Mouse (Mus musculus): ENCODE measurements around the gene Slc22a15. TPM values are rescaled to one million over a fixed set of nuclear protein-coding genes. Genes with fewer than 3 reads are reported as not detected.

The Slc22a15 gene
- total RNA-seq, 2 experiments from 2014 or later: 17.2 to 33.2 TPM

DNA sequence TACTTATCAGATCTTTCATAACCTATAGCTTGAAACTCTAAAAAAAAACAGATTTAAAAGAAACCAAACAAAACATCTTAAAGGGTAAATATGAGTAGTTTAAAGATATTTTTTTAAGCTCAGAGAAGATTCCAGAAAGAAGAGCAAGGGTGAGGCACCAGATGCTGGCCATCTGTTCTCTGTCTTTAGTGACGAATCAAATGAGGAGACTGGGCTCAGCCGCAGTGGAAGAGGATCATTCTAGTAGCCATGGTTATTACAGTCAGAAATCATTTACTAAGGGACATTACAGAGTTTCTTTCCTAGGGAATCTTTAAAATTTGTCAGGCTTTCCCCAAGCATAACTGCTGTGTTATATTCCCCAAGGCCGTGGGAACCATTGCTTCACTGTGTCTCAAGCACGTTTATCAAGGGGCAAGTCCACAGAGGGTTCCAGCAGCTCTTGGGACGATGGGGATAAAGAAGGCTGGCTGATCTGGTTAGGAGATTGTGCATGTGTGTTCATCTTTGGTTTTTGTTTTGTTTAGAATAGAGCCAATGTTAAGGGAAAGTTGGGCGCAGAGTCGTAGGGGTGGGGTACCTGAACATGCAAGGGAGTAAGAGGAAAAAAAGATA, 51.1 kb downstream of the Slc22a15 start:
- ATAC-seq (ENCODE audit: poor library complexity, severe bottlenecking): no peak

GRCm38 (mm10) chr3:101871951-101872350, 52.3 kb downstream of the Slc22a15 start:
- no peak for ATAC-seq (ENCODE audit: poor library complexity, severe bottlenecking)

DNA sequence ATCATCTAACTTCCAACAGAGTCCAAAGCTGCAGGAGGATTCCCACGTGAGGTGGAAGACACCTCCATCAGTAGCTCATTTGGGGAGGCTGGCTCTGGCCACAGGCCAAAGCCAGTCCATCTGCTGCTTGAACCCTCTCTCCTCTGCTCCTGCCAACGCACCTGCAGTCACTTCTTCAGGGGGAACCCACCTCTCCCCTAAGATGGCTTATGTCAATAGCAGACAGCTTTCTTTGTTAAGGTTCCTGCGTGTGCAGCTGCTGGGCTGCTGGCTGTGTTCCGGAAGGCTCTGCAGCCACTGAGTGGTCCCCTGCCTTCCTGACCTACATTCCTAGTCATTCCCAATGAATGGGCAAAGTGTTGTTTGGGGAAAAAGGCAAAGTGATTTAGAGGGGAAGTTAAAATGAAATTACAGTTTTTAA, 57.2 kb downstream of the Slc22a15 start:
- no peak for ATAC-seq (ENCODE audit: poor library complexity, severe bottlenecking)

- no peak for ATAC-seq (ENCODE audit: poor library complexity, severe bottlenecking)
These were observed 62.4 kb downstream of the Slc22a15 start for GRCm38 (mm10) chr3:101861856-101862255.

DNA sequence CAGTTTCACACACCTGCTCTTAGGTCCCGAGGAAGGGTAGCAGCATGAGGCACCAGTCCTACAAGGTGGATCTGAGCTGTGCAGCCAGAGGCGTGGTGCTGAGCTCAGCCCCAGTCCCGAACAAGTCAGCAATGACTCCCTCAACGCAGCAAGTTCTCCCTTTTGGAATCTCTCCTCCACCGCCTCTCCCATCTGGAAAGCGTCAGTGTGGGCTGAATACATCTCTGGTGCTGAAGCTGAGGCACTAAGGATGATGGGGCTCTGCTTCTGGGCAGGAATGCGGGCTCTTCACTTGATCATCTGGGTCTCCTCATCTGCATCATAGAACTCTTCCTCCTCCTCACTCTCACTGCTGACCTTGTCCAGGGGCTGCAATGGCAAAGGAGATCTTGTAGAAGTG, 64.1 kb downstream of the Slc22a15 start:
- ATAC-seq (ENCODE audit: poor library complexity, severe bottlenecking): no peak

DNA sequence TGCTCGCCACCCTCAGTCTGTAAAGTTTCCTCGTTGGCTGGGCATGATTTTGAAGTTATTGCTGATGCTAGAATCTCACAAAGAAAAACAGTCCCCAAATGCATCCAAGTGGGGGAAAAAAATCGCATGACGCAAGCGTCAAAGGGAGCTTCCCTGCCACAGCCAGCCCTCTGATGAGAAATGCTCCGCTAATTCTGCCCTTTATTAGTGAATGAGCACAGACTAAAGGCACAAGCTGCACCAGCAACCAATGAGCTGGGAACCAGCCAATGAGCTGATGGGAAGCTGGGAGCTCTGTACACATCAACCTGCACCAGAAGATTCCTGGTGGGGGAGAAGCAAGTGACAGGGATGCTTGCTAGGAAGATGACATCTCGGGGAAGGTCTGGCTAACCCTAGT, 64.5 kb downstream of the Slc22a15 start:
- ATAC-seq (ENCODE audit: poor library complexity, severe bottlenecking): no peak

DNA sequence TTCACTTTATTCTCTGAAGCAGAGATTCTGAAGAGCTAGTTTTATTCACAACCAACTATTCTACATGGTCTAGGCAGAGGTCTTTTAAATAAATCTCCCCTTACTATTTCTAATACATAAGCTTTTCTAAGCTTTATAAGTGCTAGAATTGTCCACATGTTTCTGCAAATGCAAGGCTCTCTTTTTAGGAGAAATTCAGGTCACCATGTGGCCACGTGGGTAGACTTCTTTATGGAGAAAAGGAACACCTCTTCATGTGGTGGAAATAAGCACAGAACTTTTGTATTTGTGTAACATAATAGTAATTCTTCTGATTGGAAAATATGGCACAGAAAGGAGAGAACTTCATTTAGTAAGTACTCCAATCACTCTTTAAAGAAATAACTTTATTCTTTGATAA, 70.2 kb downstream of the Slc22a15 start:
- no peak for ATAC-seq (ENCODE audit: poor library complexity, severe bottlenecking)

- no peak for ATAC-seq (ENCODE audit: poor library complexity, severe bottlenecking)
These were observed 72.9 kb downstream of the Slc22a15 start for GRCm38 (mm10) chr3:101851363-101851762.

- ATAC-seq (ENCODE audit: poor library complexity, severe bottlenecking): no peak
These were observed 75.4 kb downstream of the Slc22a15 start, which contains the start of gene Mab21l3 for GRCm38 (mm10) chr3:101848816-101849215. Gene Mab21l3, minus strand, starts transcription at chr3:101848959.

- no peak for ATAC-seq (ENCODE audit: poor library complexity, severe bottlenecking)
These were observed 78.2 kb downstream of the Slc22a15 start for GRCm38 (mm10) chr3:101846096-101846495.

DNA sequence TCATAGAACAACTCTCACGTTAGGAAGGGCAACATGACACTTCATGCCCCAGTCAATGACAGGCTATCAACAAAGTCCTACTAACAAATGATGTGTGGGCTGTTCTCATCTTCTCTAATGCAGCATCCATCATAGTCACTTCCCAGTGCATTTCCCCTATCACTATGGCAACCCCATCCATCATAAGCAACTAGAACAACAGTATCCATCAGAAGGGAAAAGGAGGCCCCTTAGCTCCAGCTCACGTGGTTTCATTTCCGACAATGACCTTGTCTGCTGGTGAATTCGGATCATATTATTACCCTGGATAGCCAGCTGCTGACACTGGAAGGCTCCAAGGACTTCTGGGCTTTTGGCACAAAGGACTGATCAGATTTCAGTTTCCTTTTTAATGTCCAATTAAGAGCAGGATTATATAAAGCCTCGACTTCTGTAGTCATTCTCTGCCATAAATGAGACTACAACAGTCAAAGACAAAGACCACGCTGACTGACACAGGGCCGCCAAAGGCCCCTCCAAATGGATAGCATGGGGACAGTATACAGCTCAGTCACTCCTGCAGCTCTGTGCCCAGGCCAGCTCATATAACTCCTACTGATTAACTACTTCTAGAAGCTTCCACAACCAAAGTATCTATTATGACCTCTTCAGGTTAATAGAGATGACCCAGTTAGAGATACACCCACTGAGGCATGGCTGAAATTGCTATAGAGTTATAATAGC, 81.7 kb downstream of the Slc22a15 start:
- ATAC-seq (ENCODE audit: poor library complexity, severe bottlenecking): no peak

GRCm38 (mm10) chr3:101839327-101839726, 84.9 kb downstream of the Slc22a15 start:
- ATAC-seq (ENCODE audit: poor library complexity, severe bottlenecking): no peak

- no peak for ATAC-seq (ENCODE audit: poor library complexity, severe bottlenecking)
These were observed 87.3 kb downstream of the Slc22a15 start for GRCm38 (mm10) chr3:101836971-101837370.

DNA sequence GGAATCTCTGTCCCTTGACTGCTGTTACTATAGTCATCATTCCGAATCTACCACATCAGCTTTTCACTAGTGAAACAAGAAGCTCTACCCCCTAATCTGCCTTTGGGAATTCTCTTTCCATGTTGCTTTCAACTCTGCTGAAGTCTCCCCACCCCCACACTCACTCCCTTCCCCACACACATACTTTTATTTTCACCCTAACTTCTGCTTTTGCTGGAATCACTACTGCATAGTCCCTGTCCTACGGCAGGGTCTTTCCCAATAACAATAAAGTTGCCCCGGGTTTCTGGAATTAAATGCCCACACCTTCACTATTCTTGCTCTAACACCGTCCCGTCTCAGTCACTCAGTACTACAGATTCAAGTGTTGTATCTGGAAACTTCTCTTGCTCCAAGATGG, 87.7 kb downstream of the Slc22a15 start:
- peak; percentile 67 for ATAC-seq (ENCODE audit: poor library complexity, severe bottlenecking)

GRCm38 (mm10) chr3:101836045-101836444, 88.2 kb downstream of the Slc22a15 start:
- peak; percentile 49 for ATAC-seq (ENCODE audit: poor library complexity, severe bottlenecking)

GRCm38 (mm10) chr3:101831189-101831858, 92.9 kb downstream of the Slc22a15 start:
- no peak for ATAC-seq (ENCODE audit: poor library complexity, severe bottlenecking)

DNA sequence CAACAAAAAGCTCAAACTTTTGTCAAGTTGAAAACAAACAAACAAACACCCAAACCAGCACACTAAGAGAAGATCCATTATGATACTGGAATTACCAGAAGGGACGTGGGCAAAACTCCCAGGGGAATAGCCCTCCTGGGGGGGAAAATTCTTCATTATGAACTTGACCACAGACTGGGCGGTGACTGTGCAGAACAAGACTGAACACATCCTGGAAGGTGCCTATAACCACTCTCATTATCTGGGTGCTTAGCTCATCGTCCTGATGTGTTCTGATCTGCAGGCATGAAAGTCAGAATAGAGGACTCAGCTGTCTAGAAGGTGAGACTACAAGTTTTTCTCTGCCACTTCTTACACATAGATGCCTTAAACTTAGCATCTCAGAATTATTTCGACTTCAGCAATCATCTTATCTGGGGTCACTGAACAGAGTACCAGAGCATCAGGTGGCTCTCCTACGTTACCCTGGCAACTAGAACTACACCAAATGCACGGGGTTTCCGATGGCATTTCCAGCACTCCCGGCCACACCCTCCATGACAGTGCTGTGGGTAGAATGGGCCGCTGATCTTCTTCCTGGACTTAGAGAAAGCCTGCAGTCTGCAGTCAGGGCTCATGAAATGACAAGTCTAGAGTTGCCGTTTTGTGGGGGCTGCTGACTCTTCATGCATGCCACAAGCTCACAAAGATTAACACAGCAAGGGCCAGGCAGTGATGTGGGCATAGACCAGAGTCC, 94.2 kb downstream of the Slc22a15 start:
- ATAC-seq (ENCODE audit: poor library complexity, severe bottlenecking): no peak

DNA sequence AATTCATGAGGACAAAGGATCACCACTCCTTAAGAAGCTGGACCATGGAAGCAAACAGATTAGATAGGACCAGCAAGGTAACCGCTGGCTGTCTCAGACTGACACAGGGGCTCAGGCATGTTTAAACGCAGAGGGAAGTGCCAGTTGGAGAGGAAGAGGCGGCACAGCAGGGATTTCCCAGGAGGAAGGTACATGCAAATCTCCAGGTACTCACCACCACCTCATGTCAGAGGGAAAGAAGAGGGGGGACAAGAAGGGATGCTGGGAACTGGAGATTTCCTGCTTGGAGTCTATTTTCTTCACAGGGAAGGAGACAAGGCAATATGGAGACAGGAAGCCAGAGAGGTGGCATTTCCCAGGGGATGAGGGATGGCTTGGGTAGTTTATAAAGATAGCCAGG, 95.7 kb downstream of the Slc22a15 start:
- no peak for ATAC-seq (ENCODE audit: poor library complexity, severe bottlenecking)

DNA sequence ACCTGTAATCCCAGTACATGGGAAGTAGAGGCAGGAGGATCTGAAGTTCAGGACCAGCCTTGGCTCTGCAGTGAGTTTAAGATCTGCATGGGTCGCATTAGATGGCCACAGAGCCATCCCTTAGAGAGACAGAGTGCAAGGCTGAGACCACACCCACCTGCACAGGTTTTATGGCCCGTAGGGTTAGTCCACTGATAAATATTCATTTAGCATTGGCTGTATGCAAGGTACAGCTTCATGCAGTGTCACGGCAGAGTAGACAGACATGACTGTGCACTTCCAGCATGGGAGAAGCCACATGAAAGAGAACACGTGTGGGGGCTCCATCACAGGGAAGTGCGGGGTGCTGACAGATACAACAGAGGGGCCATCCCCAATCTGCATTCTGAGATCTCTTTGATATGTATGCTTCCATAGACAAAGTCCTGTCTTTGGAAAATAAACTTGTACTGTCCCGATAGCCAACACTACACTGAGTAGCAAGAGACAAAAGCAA, 97.0 kb downstream of the Slc22a15 start:
- ATAC-seq (ENCODE audit: poor library complexity, severe bottlenecking): no peak

DNA sequence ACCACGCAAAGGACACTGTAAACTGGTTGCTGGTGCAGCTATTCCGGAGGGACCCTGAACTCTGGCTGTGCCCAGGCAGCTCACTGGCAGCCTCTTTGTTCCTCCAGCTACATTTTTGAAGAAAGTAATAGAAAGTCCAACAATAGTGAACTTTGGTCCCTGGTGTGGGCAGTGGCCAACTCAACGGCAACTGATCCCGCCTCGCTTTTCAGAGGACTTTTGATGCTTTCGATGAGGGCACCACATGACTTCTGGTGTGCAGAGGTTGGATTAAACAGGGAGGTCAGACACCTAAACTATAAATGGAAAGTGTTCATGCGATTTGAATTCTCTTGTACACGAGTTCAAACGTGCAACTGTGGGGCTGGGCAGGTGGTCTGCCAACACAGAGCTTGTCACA, 99.9 kb downstream of the Slc22a15 start:
- no peak for ATAC-seq (ENCODE audit: poor library complexity, severe bottlenecking)

DNA sequence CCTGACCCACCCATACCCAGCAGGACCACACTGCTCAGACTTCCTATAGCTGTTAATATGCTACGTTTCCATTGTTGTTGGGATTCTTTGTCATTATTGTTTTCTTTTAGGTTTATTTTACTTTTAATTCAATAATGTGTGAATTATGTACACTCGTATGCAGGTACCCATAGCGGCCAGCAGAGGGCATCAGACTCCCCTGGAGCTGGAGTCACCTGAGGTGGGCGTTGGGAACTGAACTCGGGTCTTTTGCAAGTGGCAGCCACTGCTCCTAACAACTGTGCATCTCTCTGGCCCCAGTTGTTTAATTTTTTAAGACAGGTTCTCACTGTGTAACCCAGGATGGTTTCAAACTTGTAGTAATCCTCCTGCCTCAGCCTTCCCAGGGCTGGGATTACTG, 102.2 kb downstream of the Slc22a15 start:
- no peak for ATAC-seq (ENCODE audit: poor library complexity, severe bottlenecking)

Measured in megakaryocyte, adult 5-6 weeks (primary cell).